Mouse (Mus musculus): Measurements from ENCODE around the gene Rpl41. TPM values are rescaled to one million over a fixed set of nuclear protein-coding genes. Genes with fewer than 3 reads are reported as not detected.
"Not testable (repeated sequence)": the region's sequence is repeated elsewhere in the genome, so short reads cannot be mapped to it uniquely, and the experiment has no call there.

The Rpl41 gene
- polyA plus RNA-seq, 1 experiment from 2014 or later, result 2,375 TPM

DNA sequence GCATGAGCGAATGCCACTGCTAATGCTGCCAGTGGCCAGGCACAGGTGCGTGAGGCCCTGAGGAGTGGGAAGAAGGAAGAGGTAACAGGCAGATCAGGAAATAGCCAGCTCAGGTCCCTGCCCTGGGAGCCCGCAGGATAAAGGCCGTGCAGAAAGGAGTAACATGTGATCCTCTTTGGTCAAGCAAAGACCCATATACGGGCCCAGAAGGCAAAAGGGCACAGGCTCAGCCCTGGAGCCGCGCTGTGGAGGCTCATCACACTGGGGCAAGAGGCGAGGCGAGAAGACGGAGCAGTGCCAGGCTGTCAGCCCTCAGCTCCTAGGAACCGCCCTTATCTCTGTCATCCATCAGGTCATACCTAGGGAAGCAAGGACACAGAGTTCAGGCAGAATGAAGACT, 38.8 kb downstream of the Rpl41 start:
- H3K9me3 ChIP-seq (ENCODE audit: control insufficient read depth, low read length), result no peaks in the 10 kb centered on the region
- H3K4me1 ChIP-seq (ENCODE audit: control insufficient read depth, insufficient read depth, low read length), result no peaks in the 10 kb centered on the region
- peaks cover 8% of the 10 kb centered on the region for H3K36me3 ChIP-seq (ENCODE audit: control insufficient read depth, insufficient read depth, low read length)
- 90% methylated on average over 11 of the region's 11 CpGs for WGBS
- no peak overlapping the region for H3K27ac ChIP-seq (replicated peaks; ENCODE audit: low read depth, low read length)
- H3K27me3 ChIP-seq (ENCODE audit: control insufficient read depth, insufficient read depth, low read length), result no peaks in the 10 kb centered on the region; the same call in 1 of the 2 replicates
- no peak overlapping the region for H3K4me3 ChIP-seq (replicated peaks; ENCODE audit: low read depth, low read length)
- H3K9ac ChIP-seq (replicated peaks; ENCODE audit: low read length), result no peak overlapping the region
- no peak for ATAC-seq (ENCODE audit: low FRiP score, low TSS enrichment)
- no peak overlapping the region for H3K4me2 ChIP-seq (ENCODE audit: low read length)
- DNase-seq, result no peak

DNA sequence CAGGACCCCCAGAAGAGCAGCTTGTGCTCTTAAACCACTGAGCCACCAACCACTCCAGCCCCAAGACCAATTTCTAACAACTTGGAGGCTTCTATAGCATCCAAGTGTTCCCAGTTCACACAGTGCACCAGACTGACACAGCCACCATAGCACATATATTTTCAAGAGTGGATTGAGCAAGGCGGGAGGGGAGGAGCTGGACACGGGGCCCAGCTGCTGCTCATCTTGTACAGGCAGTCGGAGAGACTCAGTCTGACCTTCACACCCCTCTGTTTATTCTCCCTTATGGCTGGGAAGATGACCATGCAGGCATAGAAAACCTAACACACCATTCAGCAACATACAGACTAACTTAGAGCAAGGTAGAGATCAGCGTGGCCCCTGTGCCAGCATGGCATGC, 39.3 kb downstream of the Rpl41 start:
- H3K36me3 ChIP-seq (ENCODE audit: control insufficient read depth, insufficient read depth, low read length), result peaks cover 8% of the 10 kb centered on the region
- 90% methylated on average over 4 of the region's 4 CpGs for WGBS
- no peaks in the 10 kb centered on the region for H3K9me3 ChIP-seq (ENCODE audit: control insufficient read depth, low read length)
- H3K9ac ChIP-seq (replicated peaks; ENCODE audit: low read length), result no peak overlapping the region
- no peak overlapping the region for H3K4me2 ChIP-seq (ENCODE audit: low read length)
- no peak for DNase-seq
- H3K4me1 ChIP-seq (ENCODE audit: control insufficient read depth, insufficient read depth, low read length), result no peaks in the 10 kb centered on the region
- ATAC-seq (ENCODE audit: low FRiP score, low TSS enrichment), result no peak
- H3K4me3 ChIP-seq (replicated peaks; ENCODE audit: low read depth, low read length), result no peak overlapping the region
- H3K27me3 ChIP-seq (ENCODE audit: control insufficient read depth, insufficient read depth, low read length), result no peaks in the 10 kb centered on the region
- no peak overlapping the region for H3K27ac ChIP-seq (replicated peaks; ENCODE audit: low read depth, low read length)

DNA sequence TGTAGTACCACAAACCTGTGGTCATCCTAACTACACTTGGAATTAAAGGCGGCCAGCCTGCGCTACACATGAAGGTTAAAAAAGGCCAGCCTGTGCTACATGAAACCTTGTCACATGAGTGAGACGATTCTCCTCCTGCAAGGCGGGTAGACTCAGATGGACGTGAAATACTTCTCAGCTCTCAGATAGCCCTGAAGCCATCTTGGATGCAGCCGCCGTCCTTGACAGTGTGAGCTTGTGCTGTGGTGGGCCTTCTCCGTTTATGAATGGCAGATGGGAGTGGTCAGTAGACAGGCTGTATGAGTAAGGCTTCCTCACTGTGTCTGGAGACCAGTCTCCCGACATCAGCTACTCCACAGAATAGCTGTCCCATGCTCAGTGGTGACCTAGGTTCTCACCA, 39.9 kb downstream of the Rpl41 start:
- DNase-seq, result no peak
- WGBS, result 87% methylated on average over 9 of the region's 9 CpGs

DNA sequence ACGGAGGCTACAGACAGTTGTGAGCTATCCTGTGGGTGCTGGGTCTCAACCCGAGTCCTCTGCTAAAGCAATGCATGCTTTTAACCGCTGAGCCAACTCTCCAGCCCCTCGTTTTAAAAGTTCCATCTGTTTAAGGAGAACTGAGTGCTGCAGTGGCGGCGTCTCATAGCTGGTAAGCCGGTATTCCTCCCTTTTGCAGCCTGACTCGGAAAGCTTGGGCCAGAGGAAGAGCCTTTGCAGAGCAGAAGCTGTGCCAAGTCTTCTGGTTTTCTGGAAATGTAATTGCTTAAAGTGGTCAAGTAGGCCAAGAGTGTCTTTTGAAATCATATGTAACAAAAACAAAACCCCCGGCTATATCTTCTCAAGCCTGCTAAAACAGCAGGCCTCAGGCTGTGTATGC, 40.8 kb downstream of the Rpl41 start:
- Histone ChIP-seq H3K9ac (replicated peaks; ENCODE audit: low read length) (no peak overlapping the region), H3K4me1 (ENCODE audit: control insufficient read depth, insufficient read depth, low read length) (no peaks in the 10 kb centered on the region), H3K27ac (replicated peaks; ENCODE audit: low read depth, low read length) (no peak overlapping the region), H3K27me3 (ENCODE audit: control insufficient read depth, insufficient read depth, low read length) (no peaks in the 10 kb centered on the region), H3K36me3 (ENCODE audit: control insufficient read depth, insufficient read depth, low read length) (peaks cover 5% of the 10 kb centered on the region), H3K4me3 (replicated peaks; ENCODE audit: low read depth, low read length) (no peak overlapping the region), H3K4me2 (ENCODE audit: low read length) (no peak overlapping the region), H3K9me3 (ENCODE audit: control insufficient read depth, low read length) (no peaks in the 10 kb centered on the region)
- WGBS, result 87% methylated on average over 9 of the region's 9 CpGs
- no peak for DNase-seq
- no peak for ATAC-seq (ENCODE audit: low FRiP score, low TSS enrichment)

More for the DNA sequence above, 39.9 kb downstream of the Rpl41 start:
- ATAC-seq (ENCODE audit: low FRiP score, low TSS enrichment), result no peak
- Histone ChIP-seq H3K4me3 (replicated peaks; ENCODE audit: low read depth, low read length) (no peak overlapping the region), H3K27me3 (ENCODE audit: control insufficient read depth, insufficient read depth, low read length) (no peaks in the 10 kb centered on the region), H3K9me3 (ENCODE audit: control insufficient read depth, low read length) (no peaks in the 10 kb centered on the region), H3K27ac (replicated peaks; ENCODE audit: low read depth, low read length) (no peak overlapping the region), H3K9ac (replicated peaks; ENCODE audit: low read length) (no peak overlapping the region), H3K4me1 (ENCODE audit: control insufficient read depth, insufficient read depth, low read length) (no peaks in the 10 kb centered on the region), H3K4me2 (ENCODE audit: low read length) (no peak overlapping the region), H3K36me3 (ENCODE audit: control insufficient read depth, insufficient read depth, low read length) (peaks cover 8% of the 10 kb centered on the region)

DNA sequence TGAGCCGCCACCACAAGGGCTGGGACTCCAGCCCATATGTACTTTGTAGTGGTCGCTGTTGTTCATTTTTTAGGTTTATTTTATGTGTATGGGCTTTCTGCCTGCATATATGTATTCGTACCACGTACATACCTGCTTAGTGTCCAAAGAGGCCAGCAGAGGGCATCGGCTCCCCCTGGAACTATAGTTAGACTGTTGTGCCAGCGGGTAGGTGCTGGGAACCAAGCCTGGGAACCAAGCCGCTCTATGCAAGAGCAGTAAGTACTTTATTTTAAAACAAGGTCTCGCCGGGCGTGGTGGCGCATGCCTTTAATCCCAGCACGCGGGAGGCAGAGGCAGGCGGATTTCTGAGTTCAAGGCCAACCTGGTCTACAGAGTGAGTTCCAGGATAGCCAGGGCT, 43.1 kb downstream of the Rpl41 start:
- ATAC-seq (ENCODE audit: low FRiP score, low TSS enrichment) (no peak), DNase-seq (no peak)
- H3K4me2 ChIP-seq (ENCODE audit: low read length), result no peak overlapping the region
- H3K4me1 ChIP-seq (ENCODE audit: control insufficient read depth, insufficient read depth, low read length), result no peaks in the 10 kb centered on the region
- WGBS, result 96% methylated on average over 14 of the region's 14 CpGs
- H3K4me3 ChIP-seq (replicated peaks; ENCODE audit: low read depth, low read length), result no peak overlapping the region
- peaks cover 3% of the 10 kb centered on the region; the same call in 1 of the 2 replicates for H3K36me3 ChIP-seq (ENCODE audit: control insufficient read depth, insufficient read depth, low read length)
- no peak overlapping the region for H3K27ac ChIP-seq (replicated peaks; ENCODE audit: low read depth, low read length)
- H3K9ac ChIP-seq (replicated peaks; ENCODE audit: low read length), result no peak overlapping the region
- H3K9me3 ChIP-seq (ENCODE audit: control insufficient read depth, low read length), result no peaks in the 10 kb centered on the region
- H3K27me3 ChIP-seq (ENCODE audit: control insufficient read depth, insufficient read depth, low read length), result no peaks in the 10 kb centered on the region

DNA sequence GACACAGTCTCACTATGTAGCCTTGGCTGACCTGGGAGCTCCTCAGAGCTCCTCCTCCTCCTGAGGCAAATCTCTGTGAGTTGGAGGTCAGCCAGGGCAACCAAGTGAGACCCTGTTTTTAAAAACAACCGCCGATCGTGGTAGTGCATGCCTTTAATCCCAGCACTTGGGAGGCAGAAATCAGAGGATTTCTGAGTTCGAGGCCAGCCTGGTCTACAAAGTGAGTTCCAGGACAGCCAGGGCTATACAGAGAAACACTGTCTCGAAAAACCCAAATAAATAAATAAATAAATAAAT, 43.8 kb downstream of the Rpl41 start:
- not testable (repeated sequence) for H3K27ac ChIP-seq (replicated peaks; ENCODE audit: low read depth, low read length); ATAC-seq (ENCODE audit: low FRiP score, low TSS enrichment); H3K27me3 ChIP-seq (ENCODE audit: control insufficient read depth, insufficient read depth, low read length); H3K36me3 ChIP-seq (ENCODE audit: control insufficient read depth, insufficient read depth, low read length); H3K4me3 ChIP-seq (replicated peaks; ENCODE audit: low read depth, low read length); H3K4me1 ChIP-seq (ENCODE audit: control insufficient read depth, insufficient read depth, low read length); H3K9ac ChIP-seq (replicated peaks; ENCODE audit: low read length); DNase-seq; H3K4me2 ChIP-seq (ENCODE audit: low read length); H3K9me3 ChIP-seq (ENCODE audit: control insufficient read depth, low read length)
- 80% methylated on average over 5 of the region's 5 CpGs for WGBS

DNA sequence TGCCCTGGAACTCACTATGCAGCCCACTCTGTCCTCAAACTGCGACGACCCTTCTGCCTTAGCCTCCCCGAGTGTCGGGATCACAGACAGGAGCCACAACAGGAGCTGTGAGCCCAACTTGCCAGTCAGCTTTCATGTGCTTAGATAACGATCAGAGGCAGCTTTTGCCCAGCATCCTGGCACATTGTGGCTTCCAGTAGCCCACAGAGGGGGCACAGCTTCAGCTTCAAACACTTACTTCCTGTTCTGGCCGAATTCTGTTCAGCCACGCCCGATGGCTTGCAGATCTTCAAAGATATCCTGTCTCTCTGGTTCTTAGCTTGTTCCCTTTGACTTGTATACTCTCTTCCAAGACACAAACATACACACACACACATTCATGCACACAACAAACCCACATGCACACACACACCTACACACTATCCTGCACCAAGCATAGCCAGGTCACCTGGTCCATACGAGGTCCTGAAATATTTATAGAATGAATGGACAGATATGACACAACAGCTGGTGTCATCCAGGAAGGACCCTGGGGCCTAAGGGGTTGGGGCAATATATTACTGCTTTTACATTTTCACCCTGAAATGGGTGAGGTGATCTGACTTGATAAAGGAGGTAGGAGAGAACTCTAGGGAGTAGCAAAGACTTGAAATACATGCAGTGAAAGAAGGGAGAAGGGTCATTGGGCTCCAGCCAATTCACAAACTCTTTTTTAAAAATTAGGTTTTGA, 44.3 kb downstream of the Rpl41 start:
- H3K4me1 ChIP-seq (ENCODE audit: control insufficient read depth, insufficient read depth, low read length), result no peaks in the 10 kb centered on the region
- H3K27me3 ChIP-seq (ENCODE audit: control insufficient read depth, insufficient read depth, low read length), result no peaks in the 10 kb centered on the region
- H3K9me3 ChIP-seq (ENCODE audit: control insufficient read depth, low read length), result no peaks in the 10 kb centered on the region
- WGBS, result 86% methylated on average over 9 of the region's 9 CpGs
- H3K4me2 ChIP-seq (ENCODE audit: low read length), result no peak overlapping the region
- ATAC-seq (ENCODE audit: low FRiP score, low TSS enrichment) (no peak), DNase-seq (no peak)
- peaks cover 3% of the 10 kb centered on the region; the same call in 1 of the 2 replicates for H3K36me3 ChIP-seq (ENCODE audit: control insufficient read depth, insufficient read depth, low read length)
- H3K4me3 ChIP-seq (replicated peaks; ENCODE audit: low read depth, low read length), result no peak overlapping the region
- H3K27ac ChIP-seq (replicated peaks; ENCODE audit: low read depth, low read length), result no peak overlapping the region
- H3K9ac ChIP-seq (replicated peaks; ENCODE audit: low read length), result no peak overlapping the region

DNA sequence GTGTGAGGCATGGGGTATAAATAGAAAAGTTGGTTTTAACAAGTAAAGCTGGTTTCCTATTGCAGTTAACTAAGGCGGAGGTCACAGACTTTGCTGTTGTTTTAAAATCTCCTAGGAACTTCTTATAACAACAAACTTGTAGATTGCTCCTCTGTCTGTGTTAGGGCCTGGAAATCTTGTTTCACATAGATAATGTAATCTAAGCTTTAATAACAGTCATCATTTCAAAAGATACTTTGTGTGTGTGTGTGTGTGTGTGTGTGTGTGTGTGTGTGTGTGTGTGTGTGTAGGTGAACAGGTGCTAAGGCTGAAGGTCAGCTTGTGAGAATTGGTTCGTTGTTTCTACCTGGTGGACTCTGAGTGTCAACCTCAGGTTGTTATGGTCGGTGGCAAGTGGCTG, 45.1 kb downstream of the Rpl41 start:
- ATAC-seq (ENCODE audit: low FRiP score, low TSS enrichment) (no peak), DNase-seq (no peak)
- Histone ChIP-seq H3K9me3 (ENCODE audit: control insufficient read depth, low read length) (no peaks in the 10 kb centered on the region), H3K9ac (replicated peaks; ENCODE audit: low read length) (no peak overlapping the region), H3K4me2 (ENCODE audit: low read length) (no peak overlapping the region), H3K4me3 (replicated peaks; ENCODE audit: low read depth, low read length) (no peak overlapping the region), H3K4me1 (ENCODE audit: control insufficient read depth, insufficient read depth, low read length) (no peaks in the 10 kb centered on the region), H3K27me3 (ENCODE audit: control insufficient read depth, insufficient read depth, low read length) (no peaks in the 10 kb centered on the region), H3K27ac (replicated peaks; ENCODE audit: low read depth, low read length) (no peak overlapping the region), H3K36me3 (ENCODE audit: control insufficient read depth, insufficient read depth, low read length) (peaks cover 3% of the 10 kb centered on the region; the same call in 1 of the 2 replicates)
- 88% methylated on average over 3 of the region's 3 CpGs for WGBS

DNA sequence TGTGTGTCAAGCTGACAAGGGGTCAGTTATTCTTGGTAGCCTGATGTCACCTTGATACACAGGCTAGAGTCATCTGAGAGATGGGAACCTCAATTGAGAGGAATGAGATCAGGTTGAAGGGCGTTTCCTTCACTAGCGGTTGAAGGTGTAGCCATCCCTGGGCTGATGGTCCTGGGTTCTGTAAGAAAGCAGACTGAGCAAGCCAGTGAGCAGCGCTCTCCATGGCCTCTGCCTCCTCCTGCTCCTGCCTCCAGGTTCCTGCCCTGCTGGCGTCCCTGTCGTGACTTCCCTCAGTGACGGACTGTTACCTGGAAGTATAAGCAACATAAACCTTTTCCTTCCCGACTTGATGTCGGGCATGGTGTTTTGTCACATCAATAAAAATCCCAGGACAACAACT, 45.6 kb downstream of the Rpl41 start:
- DNase-seq (no peak), ATAC-seq (ENCODE audit: low FRiP score, low TSS enrichment) (no peak)
- no peaks in the 10 kb centered on the region for H3K27me3 ChIP-seq (ENCODE audit: control insufficient read depth, insufficient read depth, low read length)
- no peak overlapping the region for H3K4me2 ChIP-seq (ENCODE audit: low read length)
- H3K9me3 ChIP-seq (ENCODE audit: control insufficient read depth, low read length), result no peaks in the 10 kb centered on the region
- peaks cover 3% of the 10 kb centered on the region; the same call in 1 of the 2 replicates for H3K36me3 ChIP-seq (ENCODE audit: control insufficient read depth, insufficient read depth, low read length)
- no peak overlapping the region for H3K27ac ChIP-seq (replicated peaks; ENCODE audit: low read depth, low read length)
- H3K4me3 ChIP-seq (replicated peaks; ENCODE audit: low read depth, low read length), result no peak overlapping the region
- no peak overlapping the region for H3K9ac ChIP-seq (replicated peaks; ENCODE audit: low read length)
- no peaks in the 10 kb centered on the region for H3K4me1 ChIP-seq (ENCODE audit: control insufficient read depth, insufficient read depth, low read length)
- WGBS, result 81% methylated on average over 8 of the region's 8 CpGs
